9 mouse cellular contexts compared by ENCODE assay signal in the genomic region with DNA sequence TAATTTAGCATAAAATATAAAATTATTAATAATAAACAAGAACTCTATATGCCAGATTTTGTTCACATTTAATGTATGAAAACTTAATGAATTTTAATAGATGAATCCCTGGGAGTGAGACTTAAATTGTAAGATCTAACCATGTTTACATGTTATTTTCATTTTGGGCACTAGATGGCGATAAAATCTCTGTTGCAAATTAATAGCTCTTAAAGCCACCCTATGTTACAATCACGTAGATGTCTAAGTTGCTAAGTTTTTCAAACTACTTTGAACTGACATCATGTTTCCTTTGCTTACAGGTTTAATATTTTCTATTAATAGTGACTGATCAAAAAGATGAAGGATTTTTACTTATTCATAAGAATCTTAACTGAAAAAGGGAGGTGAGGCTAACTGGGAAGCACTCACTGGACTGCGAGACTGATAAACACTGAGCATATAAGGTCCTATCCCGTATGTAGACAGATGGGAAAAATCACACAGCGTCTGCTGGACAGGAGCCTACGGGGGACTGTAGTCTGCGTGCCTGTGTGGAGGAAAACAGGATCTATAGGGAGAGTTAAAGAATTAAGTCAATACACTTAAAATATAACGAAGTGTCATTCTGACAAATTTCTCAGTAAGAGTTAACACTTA. TPM values are rescaled to one million over a fixed set of nuclear protein-coding genes. Genes with fewer than 3 reads are reported as not detected.
DNase-seq lines count a peak whose midpoint lies in the region; ATAC-seq and TF ChIP-seq lines count a peak whose summit lies in the region.
"Had no signal": no experiment of that assay in that cellular context is flagged by ENCODE, and none has a peak within 500 bp of the region (broad histone marks: within the 10 kb centered on the region; RNA-seq: fewer than 3 reads in every experiment).

No protein-coding gene starts in this region.

- TF ChIP-seq POLR2A in lung, adult 2 months (IDR thresholded peaks at IDR 0.05; ENCODE audit: borderline replicate concordance, extremely low read depth, low read depth, low read length), result no peak

- no peaks in the 10 kb centered on the region for H3K4me1 ChIP-seq in lung, adult 2 months (ENCODE audit: control insufficient read depth, insufficient read depth, low read length)
- H3K4me1 ChIP-seq in neural tube, embryonic 15.5 days, result no peaks in the 10 kb centered on the region
- H3K4me1 ChIP-seq: neural tube, embryonic 13.5 days had no signal

- H3K27me3 ChIP-seq in neural tube, embryonic 15.5 days (replicated peaks), result no peaks in the 10 kb centered on the region
- H3K27me3 ChIP-seq: neural tube, embryonic 13.5 days had no signal

- no peaks in the 10 kb centered on the region for H3K36me3 ChIP-seq in neural tube, embryonic 15.5 days
- H3K36me3 ChIP-seq: neural tube, embryonic 13.5 days had no signal

- no peak overlapping the region for H3K4me2 ChIP-seq in neural tube, embryonic 15.5 days
- H3K4me2 ChIP-seq: neural tube, embryonic 13.5 days had no signal

- no peak overlapping the region for H3K9ac ChIP-seq in neural tube, embryonic 15.5 days (replicated peaks)
- H3K9ac ChIP-seq: neural tube, embryonic 13.5 days had no signal

- WGBS in lung, adult 2 months, result 33% methylated on average over 8 of the region's 8 CpGs
- 55% methylated on average over 8 of the region's 8 CpGs for WGBS in neural tube, embryonic 15.5 days

- TF ChIP-seq CTCF in lung, adult 2 months (IDR thresholded peaks at IDR 0.05; ENCODE audit: insufficient read depth, low read length), result peak; percentile 56; the same call in 1 of the 2 replicates

- H3K27ac ChIP-seq in neural tube, embryonic 15.5 days (replicated peaks), result no peak overlapping the region
- H3K27ac ChIP-seq: neural tube, embryonic 13.5 days had no signal

- H3K9me3 ChIP-seq in neural tube, embryonic 15.5 days (replicated peaks), result no peaks in the 10 kb centered on the region
- H3K9me3 ChIP-seq: neural tube, embryonic 13.5 days had no signal

- H3K4me3 ChIP-seq in lung, adult 2 months (replicated peaks; ENCODE audit: extremely low read depth, low read depth, low read length), result no peak overlapping the region
- H3K4me3 ChIP-seq in neural tube, embryonic 15.5 days (replicated peaks), result no peak overlapping the region
- H3K4me3 ChIP-seq: neural tube, embryonic 13.5 days had no signal

- no peak for DNase-seq in lung, adult 2 months
- no peak for DNase-seq in lung, postnatal 14 days
- DNase-seq in brain, adult 2 months (ENCODE audit: low read depth, low spot score), result peak; percentile 85
- DNase-seq in induced T-regulatory cell, adult 2 months (ENCODE audit: low read depth), result peak; percentile 83
- DNase-seq in yolk sac, embryonic 10.5 days (ENCODE audit: low spot score), result no peak
- DNase-seq in adrenal gland, postnatal 14 days, result no peak
- no peak for DNase-seq in kidney, postnatal 10 days

- 0 out of 2 replicates have a peak, but pooled peaks have one; percentile 31 for ATAC-seq in neural tube, embryonic 15.5 days (ENCODE audit: low FRiP score)

RNA-seq across cellular contexts. Expression of a gene that starts 11.2 kb away (rescaled TPM):
- 149 and 376 TPM in 2 replicates for polyA plus RNA-seq in lung, adult 2 months (2012; rRNA removed)
- polyA plus RNA-seq in neural tube, embryonic 15.5 days (2015; fragmentation: Nextera tagmentation; extraction: Ambion mirVana), result 9.7 and 19.0 TPM in 2 replicates
- total RNA-seq in adrenal gland, postnatal 14 days (2021), result 928 and 1,198 TPM in 2 replicates

RNA-seq across cellular contexts. Expression of a gene that starts 11.6 kb away (rescaled TPM):
- polyA plus RNA-seq in lung, adult 2 months (2012; rRNA removed), result 179 and 194 TPM in 2 replicates
- 25.7 and 28.7 TPM in 2 replicates for polyA plus RNA-seq in neural tube, embryonic 15.5 days (2015; fragmentation: Nextera tagmentation; extraction: Ambion mirVana)
- 38.2 and 51.7 TPM in 2 replicates for total RNA-seq in adrenal gland, postnatal 14 days (2021)

Comparison
In these comparisons a context has a peak if more than half of its experiments do, and no peak if none do; other contexts are left out.
1. DNase-seq: peak in brain, adult 2 months (single experiment) and induced T-regulatory cell, adult 2 months (single experiment); none in lung, adult 2 months (single experiment), lung, postnatal 14 days (single experiment), yolk sac, embryonic 10.5 days (single experiment), adrenal gland, postnatal 14 days (single experiment) and kidney, postnatal 10 days (single experiment).